Mouse (Mus musculus) stomach, postnatal 0 days (tissue): ENCODE data around the gene Adgrl1. TPM values are rescaled to one million over a fixed set of nuclear protein-coding genes. Genes with fewer than 3 reads are reported as not detected.

Experiments
- ATAC-seq: fragments of 200-750 bp; cut with Nextera tagmentation; 2 replicates; pipeline ENCODE4 v1.8.0; 2017; ENCODE audit not compliant: low FRiP score, low TSS enrichment
- DNase-seq: peaks from one replicate; pipeline ENCODE4 v3.0.0-alpha.2; 2016; ENCODE audit warnings: low spot score
- H3K27ac ChIP-seq: fragments of 300-500 bp; sonication (generic); replicated peaks from 2 replicates; pipeline ENCODE4 v1.5.1; 2014; ENCODE audit warnings: mild to moderate bottlenecking, control low read depth
- H3K27me3 ChIP-seq: fragments of 300-500 bp; sonication (generic); 2 replicates; pipeline ENCODE4 v1.6.1; 2014; ENCODE audit warnings: low read length; ENCODE audit not compliant: control insufficient read depth, insufficient read depth
- H3K36me3 ChIP-seq: fragments of 300-500 bp; sonication (generic); 2 replicates; pipeline ENCODE4 v1.6.1; 2014; ENCODE audit warnings: low read length, mixed read lengths; ENCODE audit not compliant: control insufficient read depth, insufficient read depth
- H3K4me1 ChIP-seq: fragments of 300-500 bp; sonication (generic); replicated peaks from 2 replicates; pipeline ENCODE4 v1.6.1; 2014; ENCODE audit warnings: antibody characterized with exemption; ENCODE audit not compliant: control insufficient read depth, insufficient read depth
- H3K4me2 ChIP-seq: fragments of 300-500 bp; sonication (generic); replicated peaks from 2 replicates; pipeline ENCODE4 v1.6.1; 2014; ENCODE audit warnings: low read depth, mild to moderate bottlenecking, control low read depth, moderate library complexity
- H3K4me3 ChIP-seq: fragments of 300-500 bp; sonication (generic); 2 replicates; pipeline ENCODE4 v1.5.1; 2014; ENCODE audit warnings: low read depth, low read length, control low read depth
- H3K9ac ChIP-seq: fragments of 300-500 bp; sonication (generic); 2 replicates; pipeline ENCODE4 v1.6.1; 2014; ENCODE audit warnings: mild to moderate bottlenecking, low read length, control low read depth, mixed read lengths
- H3K9me3 ChIP-seq: fragments of 300-500 bp; sonication (generic); 2 replicates; pipeline ENCODE4 v1.6.1; 2016; ENCODE audit warnings: low read length; ENCODE audit not compliant: control insufficient read depth
- CTCF ChIP-seq: IDR thresholded peaks from 2 replicates; pipeline ENCODE4 v1.5.1; 2016; ENCODE audit warnings: antibody characterized with exemption, low read depth, mild to moderate bottlenecking, moderate library complexity
- EP300 ChIP-seq: optimal IDR thresholded peaks from 2 replicates; pipeline ENCODE3; 2016; ENCODE audit warnings: antibody characterized with exemption
- WGBS: fragments of 180-500 bp; shearing (Covaris S2); extraction: QIAGEN DNeasy Blood & Tissue Kit; methylation state at CpG from one replicate; pipeline ENCODE4 v1.1.7; 2014; 5-methylcytosine and 5-hydroxymethylcytosine counted together
- polyA plus RNA-seq: library from polyadenylated mRNA; unstranded; fragments of >200 nt; fragmentation: Nextera tagmentation; extraction: Ambion mirVana; gene quantifications from 2 replicates; pipeline ENCODE4 v1.2.1, GENCODE M21; 2015

Gene Adgrl1
- polyA plus RNA-seq, 1 experiment from 2014 or later: 6.5 TPM

GRCm38 (mm10) chr8:83909311-83909710 lies 9.4 kb downstream of the Adgrl1 start:
- H3K36me3 ChIP-seq: no peaks in the 10 kb centered on the region
- 0 out of 2 replicates have a peak, but pooled peaks have one; percentile 5 for TF ChIP-seq CTCF
- no peak for TF ChIP-seq EP300
- H3K27me3 ChIP-seq: no peaks in the 10 kb centered on the region
- no peak for DNase-seq
- ATAC-seq: no peak
- no peak overlapping the region for H3K9ac ChIP-seq
- no peaks in the 10 kb centered on the region for H3K4me1 ChIP-seq
- 41% methylated on average over 8 of the region's 8 CpGs for WGBS
- H3K4me2 ChIP-seq: no peak overlapping the region
- no peak overlapping the region for H3K27ac ChIP-seq
- H3K9me3 ChIP-seq: no peaks in the 10 kb centered on the region
- H3K4me3 ChIP-seq: no peak overlapping the region

- WGBS: 75% methylated on average over 5 of the region's 5 CpGs
- no peaks in the 10 kb centered on the region for H3K4me1 ChIP-seq
- ATAC-seq (no peak), DNase-seq (no peak)
- no peaks in the 10 kb centered on the region for H3K9me3 ChIP-seq
- H3K36me3 ChIP-seq: no peaks in the 10 kb centered on the region
- no peak overlapping the region for H3K27ac ChIP-seq
- no peak overlapping the region for H3K4me2 ChIP-seq
- H3K27me3 ChIP-seq: no peaks in the 10 kb centered on the region
- TF ChIP-seq EP300 (no peak), CTCF (no peak)
- H3K4me3 ChIP-seq: no peak overlapping the region
- no peak overlapping the region for H3K9ac ChIP-seq
These were observed 12.2 kb downstream of the Adgrl1 start for GRCm38 (mm10) chr8:83911809-83912731.

- no peak overlapping the region for H3K9ac ChIP-seq
- no peaks in the 10 kb centered on the region for H3K27me3 ChIP-seq
- no peak for TF ChIP-seq EP300
- TF ChIP-seq CTCF: no peak
- WGBS: 81% methylated on average over 3 of the region's 3 CpGs
- H3K4me2 ChIP-seq: no peak overlapping the region
- no peaks in the 10 kb centered on the region for H3K36me3 ChIP-seq
- H3K27ac ChIP-seq: no peak overlapping the region
- no peaks in the 10 kb centered on the region for H3K9me3 ChIP-seq
- DNase-seq: no peak
- no peak overlapping the region for H3K4me3 ChIP-seq
- no peaks in the 10 kb centered on the region for H3K4me1 ChIP-seq
- ATAC-seq: no peak
These were observed 14.3 kb downstream of the Adgrl1 start for GRCm38 (mm10) chr8:83914232-83914631.

GRCm38 (mm10) chr8:83914860-83915259 lies 15.0 kb downstream of the Adgrl1 start:
- no peak for DNase-seq
- Histone ChIP-seq H3K27me3 (no peaks in the 10 kb centered on the region), H3K27ac (no peak overlapping the region), H3K9me3 (no peaks in the 10 kb centered on the region), H3K9ac (no peak overlapping the region), H3K4me3 (no peak overlapping the region), H3K36me3 (no peaks in the 10 kb centered on the region), H3K4me1 (no peaks in the 10 kb centered on the region), H3K4me2 (no peak overlapping the region)
- no peak for ATAC-seq
- 42% methylated on average over 5 of the region's 5 CpGs for WGBS
- TF ChIP-seq EP300 (no peak), CTCF (no peak)

GRCm38 (mm10) chr8:83916015-83916414 lies 16.1 kb downstream of the Adgrl1 start:
- 68% methylated on average over 5 of the region's 5 CpGs for WGBS
- H3K4me1 ChIP-seq: no peaks in the 10 kb centered on the region

GRCm38 (mm10) chr8:83917566-83917965 lies 17.7 kb downstream of the Adgrl1 start:
- Histone ChIP-seq H3K4me1 (no peaks in the 10 kb centered on the region), H3K36me3 (0 out of 2 replicates have a peak, but pooled peaks cover 4% of the 10 kb centered on the region), H3K4me3 (no peak overlapping the region), H3K27me3 (no peaks in the 10 kb centered on the region), H3K9me3 (no peaks in the 10 kb centered on the region), H3K9ac (no peak overlapping the region), H3K27ac (no peak overlapping the region), H3K4me2 (no peak overlapping the region)
- WGBS: 75% methylated on average over 6 of the region's 6 CpGs
- DNase-seq (no peak), ATAC-seq (no peak)
- no peak for TF ChIP-seq CTCF
- TF ChIP-seq EP300: no peak

More at GRCm38 (mm10) chr8:83916015-83916414, 16.1 kb downstream of the Adgrl1 start:
- Histone ChIP-seq H3K9me3 (no peaks in the 10 kb centered on the region), H3K27ac (no peak overlapping the region), H3K4me2 (no peak overlapping the region), H3K4me3 (no peak overlapping the region), H3K27me3 (no peaks in the 10 kb centered on the region), H3K36me3 (0 out of 2 replicates have a peak, but pooled peaks cover 1% of the 10 kb centered on the region), H3K9ac (no peak overlapping the region)
- no peak for DNase-seq
- TF ChIP-seq EP300 (no peak), CTCF (no peak)
- ATAC-seq: no peak
